In the genomic region with DNA sequence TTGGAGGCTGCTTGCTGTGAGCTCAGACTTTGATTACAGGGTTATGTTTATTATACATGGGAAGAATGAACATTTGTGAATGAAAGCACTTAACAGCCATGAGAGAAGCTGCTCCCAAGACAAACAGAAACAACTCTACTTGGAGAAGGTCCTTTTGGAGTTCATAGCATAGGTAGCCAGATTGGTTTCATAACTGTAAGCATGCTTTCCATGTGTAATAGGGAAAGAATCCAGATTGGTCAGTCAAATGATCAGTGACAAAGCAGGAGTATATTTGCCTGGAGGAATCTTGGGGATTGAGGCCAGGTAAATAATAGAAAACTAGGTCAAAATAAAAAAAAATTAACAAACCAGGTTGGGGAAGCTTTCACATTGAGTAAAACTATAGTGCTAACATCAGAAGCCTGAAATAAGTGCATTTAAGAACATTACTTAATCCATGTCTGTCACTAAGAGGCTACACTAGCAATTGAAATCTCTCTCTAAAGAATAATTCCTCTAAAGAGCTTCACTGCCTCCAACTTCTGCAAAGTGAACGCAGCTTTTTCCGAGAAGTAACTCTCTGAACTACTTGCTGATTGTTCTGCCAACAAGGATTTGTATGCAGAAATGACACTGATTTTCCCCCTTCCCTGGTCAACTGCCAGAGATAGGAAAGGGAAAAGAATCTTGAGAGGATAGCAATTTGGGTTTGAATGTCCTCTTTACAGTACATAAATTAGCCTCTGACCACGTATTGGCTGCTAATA, we compare ENCODE assay signal across 19 mouse cellular contexts. TPM values are rescaled to one million over a fixed set of nuclear protein-coding genes. Genes with fewer than 3 reads are reported as not detected.
"Had no signal": no experiment of that assay in that cellular context is flagged by ENCODE, and none has a peak within 500 bp of the region (broad histone marks: within the 10 kb centered on the region; RNA-seq: fewer than 3 reads in every experiment).

No protein-coding gene starts in this region.

- H3K27ac ChIP-seq: kidney, postnatal 0 days; left cerebral cortex, adult 2 months; limb, embryonic 15.5 days; liver, embryonic 13.5 days; midbrain, embryonic 10.5 days; neural tube, embryonic 15.5 days had no signal

- H3K4me2 ChIP-seq: limb, embryonic 15.5 days; liver, embryonic 13.5 days; neural tube, embryonic 15.5 days had no signal

- H3K9me3 ChIP-seq: limb, embryonic 15.5 days; liver, embryonic 13.5 days; midbrain, embryonic 10.5 days; neural tube, embryonic 15.5 days had no signal

- H3K9ac ChIP-seq: limb, embryonic 15.5 days; liver, embryonic 13.5 days; neural tube, embryonic 15.5 days had no signal

- H3K36me3 ChIP-seq: limb, embryonic 15.5 days; liver, embryonic 13.5 days; midbrain, embryonic 10.5 days; neural tube, embryonic 15.5 days had no signal

- H3K4me1 ChIP-seq: limb, embryonic 15.5 days; midbrain, embryonic 10.5 days; neural tube, embryonic 15.5 days had no signal

- DNase-seq: kidney, adult 8-10 months; liver, embryonic 13.5 days; lung, adult 18-20 months; midbrain, embryonic 14.5 days; right cerebral cortex, adult 18-20 months; thymus, adult 18-20 months; thymus, postnatal 14 days had no signal

- H3K4me3 ChIP-seq: left cerebral cortex, adult 2 months; limb, embryonic 15.5 days; liver, embryonic 13.5 days; midbrain, embryonic 10.5 days; myocyte; neural tube, embryonic 15.5 days had no signal

- H3K27me3 ChIP-seq: limb, embryonic 15.5 days; neural tube, embryonic 15.5 days had no signal

RNA-seq across cellular contexts. Expression of a gene that starts 42.5 kb away (rescaled TPM):
- total RNA-seq: layer of hippocampus, adult 8-10 months; layer of hippocampus, postnatal 25 days had no signal
- polyA plus RNA-seq: limb, embryonic 11.5 days; limb, embryonic 15.5 days; liver, embryonic 13.5 days; myocyte; neural tube, embryonic 15.5 days; stomach, embryonic 14.5 days had no signal

RNA-seq across cellular contexts. Expression of a gene that starts 48.7 kb away (rescaled TPM):
- total RNA-seq: layer of hippocampus, adult 8-10 months; layer of hippocampus, postnatal 25 days; left cerebral cortex, adult 2 months had no signal
- polyA plus RNA-seq: midbrain, embryonic 10.5 days; midbrain, embryonic 14.5 days; myocyte had no signal

RNA-seq across cellular contexts. Expression of a gene that starts 49.4 kb away (rescaled TPM):
- total RNA-seq: layer of hippocampus, adult 8-10 months; layer of hippocampus, postnatal 25 days; left cerebral cortex, adult 2 months had no signal
- polyA plus RNA-seq: limb, embryonic 11.5 days; liver, embryonic 13.5 days; lung, embryonic 16.5 days; midbrain, embryonic 14.5 days; myocyte; neural tube, embryonic 11.5 days; neural tube, embryonic 15.5 days had no signal
